Mouse (Mus musculus): ENCODE measurements around the gene Clec2g.

DNA sequence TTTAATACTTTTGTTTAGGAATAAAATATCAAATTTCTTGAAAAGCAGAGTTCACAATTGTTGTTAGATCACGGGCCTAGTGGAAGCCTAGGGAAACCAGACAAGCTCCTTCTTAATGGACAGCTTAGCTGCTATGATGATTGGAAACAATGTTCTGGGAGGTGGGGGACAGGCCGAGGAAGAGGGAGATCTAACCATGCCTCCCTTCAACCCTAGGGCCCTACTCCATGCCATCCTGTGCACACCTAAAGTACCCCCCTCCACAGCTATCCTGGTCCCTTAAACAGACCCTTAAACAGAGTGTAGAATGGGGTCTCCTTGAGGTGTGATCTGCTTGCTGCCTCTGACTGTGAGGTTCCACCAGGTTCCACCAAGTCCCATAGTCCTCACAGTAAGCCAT lies 38.0 kb downstream of the Clec2g start:
- TF ChIP-seq CTCF (IDR thresholded peaks at IDR 0.05; ENCODE audit: low read depth, low read length) = no peak
- TF ChIP-seq POLR2A (IDR thresholded peaks at IDR 0.05; ENCODE audit: borderline replicate concordance, low read depth, low read length) = no peak

All from bone marrow macrophage, adult 2 months (primary cell).